Mouse (Mus musculus): ENCODE data around the gene Adrm1.
"Not testable (repeated sequence)": the region's sequence is repeated elsewhere in the genome, so short reads cannot be mapped to it uniquely, and the experiment has no call there.

Gene Adrm1

DNA sequence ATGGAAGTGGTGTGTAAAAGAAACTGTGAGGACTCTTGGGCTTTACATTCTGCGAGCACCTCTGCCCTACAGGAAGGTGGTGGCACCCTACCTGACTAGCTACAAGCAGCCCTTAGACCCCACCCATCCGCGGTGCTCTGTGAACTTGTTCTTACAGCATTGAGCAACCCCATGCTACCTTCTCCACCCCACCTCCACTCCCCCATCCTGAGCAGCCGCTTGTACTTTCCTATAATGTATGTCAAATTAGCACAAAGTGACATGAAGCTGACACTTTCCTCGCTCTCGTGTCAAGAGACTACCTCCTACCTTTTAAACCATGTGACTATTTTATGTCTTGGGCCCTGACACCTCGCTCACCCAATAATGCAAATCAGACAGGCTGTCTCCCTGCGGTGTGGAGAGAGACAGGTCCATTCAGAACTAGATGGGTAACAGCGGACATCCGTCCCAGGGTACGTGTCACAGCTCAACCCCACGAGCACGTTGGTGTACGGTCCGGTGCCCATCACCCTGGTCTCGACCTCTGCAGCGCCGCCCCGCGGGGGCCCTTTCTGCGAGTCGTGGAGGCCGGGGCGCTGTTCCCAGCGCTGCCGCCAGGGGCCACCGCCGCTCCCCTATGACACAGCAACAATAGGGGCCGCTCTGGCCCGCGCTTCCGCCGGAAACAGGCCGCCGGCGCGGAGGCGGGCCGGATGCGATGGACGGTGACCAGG lies at the start of gene Adrm1:
TSS of gene Adrm1 (plus strand) at position 680 of the 716 bp plus-strand sequence.
- DNase-seq (ENCODE audit: extremely low spot score): peak; percentile 98

DNA sequence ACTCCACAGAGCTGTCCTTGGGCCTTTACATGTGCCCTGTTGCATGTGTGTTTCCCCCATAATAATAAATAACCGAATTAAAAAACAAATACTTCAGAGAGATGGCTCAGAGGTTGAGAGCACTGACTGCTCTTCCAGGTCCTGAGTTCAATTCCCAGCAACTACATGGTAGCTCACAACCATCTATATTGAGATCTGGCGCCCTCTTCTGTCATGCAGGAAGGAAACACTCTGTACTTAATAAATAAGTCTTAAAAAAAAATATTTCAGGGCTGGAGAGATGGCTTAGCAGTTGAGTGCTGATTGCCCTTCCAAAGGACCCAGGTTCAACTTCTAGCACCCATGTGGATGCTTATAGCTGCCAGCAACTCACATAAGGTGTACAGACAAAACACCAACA lies 47.1 kb upstream of the Adrm1 start:
- DNase-seq (ENCODE audit: extremely low spot score): no peak

DNA sequence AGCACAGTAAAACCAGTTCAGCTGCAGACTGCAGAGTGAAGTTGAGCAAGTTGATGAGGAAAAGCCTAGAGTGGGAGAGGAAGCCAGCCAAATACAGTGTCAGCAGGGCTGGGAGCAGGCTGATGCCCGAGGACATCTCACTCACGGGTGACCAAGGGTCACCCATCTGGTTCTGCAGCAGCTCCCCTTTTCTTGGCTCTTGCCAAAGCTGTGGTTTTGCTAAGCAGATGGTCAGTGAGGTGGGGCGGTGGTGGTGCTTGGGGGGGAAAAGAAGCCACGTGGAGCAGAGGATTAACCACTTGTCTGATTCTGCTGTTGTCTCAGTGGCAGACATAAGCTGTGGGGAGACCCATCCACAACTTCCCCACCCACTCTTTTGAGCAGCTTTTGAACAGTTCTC lies 45.1 kb upstream of the Adrm1 start:
- DNase-seq (ENCODE audit: extremely low spot score): no peak

DNA sequence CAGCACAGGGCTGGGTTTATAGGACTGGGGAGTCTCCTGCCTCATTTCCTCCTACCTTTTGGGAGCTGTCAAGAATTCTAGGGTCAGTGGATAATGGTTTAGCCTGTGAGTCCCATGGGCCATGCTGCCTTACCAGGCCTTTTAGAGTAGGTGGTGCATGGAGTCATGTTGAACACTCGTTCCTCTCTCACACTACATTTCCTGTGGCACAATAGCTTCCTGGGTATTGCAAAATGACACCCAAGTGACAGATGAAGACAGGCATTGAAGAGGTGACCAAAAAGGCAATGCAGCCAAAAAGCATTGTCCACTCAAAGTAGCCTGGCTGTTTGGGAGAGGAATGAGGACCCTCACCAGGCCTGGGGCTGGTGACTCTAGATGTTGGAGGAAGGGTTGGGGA lies 43.6 kb upstream of the Adrm1 start:
- no peak for DNase-seq (ENCODE audit: extremely low spot score)

DNA sequence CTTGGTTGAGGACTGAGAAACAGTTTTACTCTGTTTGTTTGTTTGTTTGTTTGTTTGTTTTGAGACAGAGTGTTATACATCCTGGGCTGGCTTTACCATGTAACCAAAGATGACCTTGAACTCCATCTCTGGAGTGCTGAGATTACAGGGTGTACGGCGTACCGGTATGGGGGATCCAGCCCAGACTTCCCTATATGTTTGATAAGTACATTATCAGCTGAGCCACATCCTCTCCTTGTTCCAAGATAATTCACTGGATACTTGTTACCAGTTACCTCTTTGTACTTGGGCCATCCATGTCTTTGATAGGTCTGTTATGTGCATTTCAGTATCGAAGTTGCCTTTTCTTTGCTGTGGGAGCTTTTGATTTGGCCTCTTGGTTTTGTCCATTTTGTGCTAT lies 38.1 kb upstream of the Adrm1 start:
- no peak for DNase-seq (ENCODE audit: extremely low spot score)

DNA sequence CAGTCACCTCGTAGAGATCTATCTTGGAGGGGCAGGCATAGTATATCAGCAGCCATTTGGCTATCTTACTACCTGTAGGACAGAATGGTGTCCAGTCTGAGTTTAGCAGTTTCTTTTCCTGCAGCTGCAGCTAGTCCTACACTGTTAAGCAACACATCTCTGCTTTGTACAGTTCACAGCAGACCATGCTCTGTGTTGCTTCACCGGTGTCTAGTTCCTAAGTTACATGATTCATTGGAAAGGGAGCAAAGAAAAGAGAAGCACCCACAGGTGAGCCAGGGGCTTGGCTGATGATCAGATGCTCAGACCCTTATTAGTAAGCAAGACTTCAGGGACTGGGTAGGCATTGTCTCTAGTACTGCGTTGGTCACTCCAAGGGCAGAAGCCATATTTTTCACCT lies 37.4 kb upstream of the Adrm1 start:
- DNase-seq (ENCODE audit: extremely low spot score): no peak

DNA sequence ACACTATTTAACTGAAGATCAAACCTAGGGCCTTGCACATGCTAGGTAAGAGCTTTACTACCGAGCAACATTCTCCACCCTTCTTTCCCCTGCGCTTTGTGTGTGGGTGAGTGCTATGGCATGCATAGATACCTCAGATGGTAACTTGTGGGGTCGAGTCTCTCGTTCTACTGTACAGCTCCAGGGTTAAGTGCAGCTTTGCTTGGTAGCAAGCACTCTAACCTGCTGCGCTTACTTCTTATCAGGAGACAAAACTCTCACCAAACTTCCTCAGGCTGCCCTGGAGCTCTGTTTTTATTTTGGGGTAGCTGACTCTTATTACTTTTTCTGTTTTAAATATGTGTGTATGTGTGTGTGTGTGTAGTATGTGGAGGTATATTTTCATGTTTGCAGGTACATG lies 35.9 kb upstream of the Adrm1 start:
- DNase-seq (ENCODE audit: extremely low spot score): no peak

DNA sequence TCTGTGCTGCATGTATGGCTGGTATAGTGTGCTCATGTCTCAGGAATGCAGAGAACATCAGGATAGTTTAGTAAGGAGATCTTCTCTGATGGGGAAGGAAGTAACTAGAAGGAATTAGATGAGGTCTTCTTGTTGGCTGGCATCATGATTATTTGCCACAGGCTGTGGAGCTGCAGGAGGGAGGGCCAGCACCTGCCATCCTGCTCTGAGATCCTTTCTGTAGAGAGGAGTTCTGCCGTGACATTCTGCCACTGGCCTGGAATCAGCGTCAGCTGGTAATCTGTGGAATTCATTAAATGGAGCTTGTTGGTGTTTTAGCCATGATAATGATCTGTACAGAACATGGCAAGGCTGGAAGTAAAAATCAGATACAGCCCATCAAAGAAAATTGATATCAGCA lies 25.2 kb upstream of the Adrm1 start:
- no peak for DNase-seq (ENCODE audit: extremely low spot score)

DNA sequence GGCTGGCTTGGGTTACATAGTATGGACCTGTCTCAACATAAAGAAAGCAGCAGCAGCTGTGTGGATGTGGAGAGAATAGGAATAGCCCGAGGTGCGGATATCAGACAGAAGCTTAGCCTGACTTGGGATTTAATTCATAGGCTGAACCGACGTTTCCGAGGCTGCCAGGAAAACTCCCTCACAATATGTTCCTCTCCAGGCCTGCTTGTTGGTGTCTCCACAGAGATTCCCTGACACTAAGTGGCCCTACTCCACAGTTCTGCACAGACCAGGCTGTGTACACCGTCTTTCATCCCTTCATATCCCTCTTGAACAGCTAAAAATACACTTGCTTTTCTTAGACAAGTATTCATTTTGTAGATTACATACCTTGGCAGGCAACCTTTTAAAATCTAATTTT lies 23.9 kb upstream of the Adrm1 start:
- no peak for DNase-seq (ENCODE audit: extremely low spot score)

DNA sequence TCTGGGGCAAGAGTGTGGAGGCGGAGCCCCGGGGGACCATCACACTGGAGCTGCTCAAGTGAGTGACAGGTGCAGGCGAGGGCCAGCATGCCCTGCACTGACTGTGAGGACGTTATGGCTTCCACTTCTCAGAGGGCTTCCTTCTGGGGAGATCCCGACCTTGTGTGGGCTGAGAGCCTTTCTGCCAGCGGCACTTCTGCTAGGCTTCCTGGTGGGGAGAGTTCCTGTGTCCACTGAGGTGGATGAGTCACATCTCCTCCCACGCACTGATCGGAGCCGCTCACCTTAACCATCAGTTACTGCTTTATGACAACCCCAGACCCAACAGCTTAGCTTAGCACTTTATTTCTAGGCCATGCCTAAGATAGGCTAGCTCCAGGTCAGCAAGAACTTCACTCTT lies 22.7 kb upstream of the Adrm1 start:
- DNase-seq (ENCODE audit: extremely low spot score): no peak

DNA sequence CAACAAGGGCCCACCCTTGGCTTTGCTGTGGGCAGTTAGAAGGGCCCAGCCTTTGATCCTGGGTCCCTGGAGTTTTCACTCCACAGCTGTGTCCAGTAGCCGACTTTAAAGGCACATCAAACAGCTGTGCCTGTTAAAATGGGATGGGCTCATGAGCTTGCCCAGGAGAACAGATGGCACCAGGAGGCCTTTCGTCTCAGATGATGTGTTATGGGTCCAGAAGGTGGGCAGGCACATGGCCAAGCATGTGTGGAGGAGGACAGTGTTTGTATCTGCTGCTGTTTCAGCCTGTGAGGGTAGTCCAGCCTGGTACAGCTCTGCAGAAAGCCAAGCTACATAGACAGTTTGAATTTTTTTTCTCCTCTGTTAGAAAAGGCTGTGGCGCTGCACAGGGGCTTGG lies 16.5 kb upstream of the Adrm1 start:
- DNase-seq (ENCODE audit: extremely low spot score): no peak

DNA sequence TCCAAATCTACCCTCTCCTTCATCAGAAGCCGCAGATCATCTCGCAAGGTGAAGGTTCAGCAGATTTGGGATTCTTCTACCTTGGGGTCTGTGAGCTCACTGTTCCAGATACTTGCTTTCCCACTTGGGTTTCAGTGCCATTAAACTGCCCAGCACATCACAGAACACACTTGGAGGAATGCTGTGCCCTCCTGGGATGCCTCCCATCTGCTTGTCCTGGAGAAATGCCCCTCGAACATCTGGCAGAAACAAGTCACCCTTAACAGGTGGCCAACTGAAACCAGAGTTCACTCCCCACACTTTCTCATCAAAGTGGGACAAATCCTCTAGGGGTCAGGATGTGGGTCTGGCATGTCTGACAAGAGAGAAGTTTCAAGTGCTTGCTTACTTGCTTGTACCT lies 12.7 kb upstream of the Adrm1 start:
- no peak for DNase-seq (ENCODE audit: extremely low spot score)

DNA sequence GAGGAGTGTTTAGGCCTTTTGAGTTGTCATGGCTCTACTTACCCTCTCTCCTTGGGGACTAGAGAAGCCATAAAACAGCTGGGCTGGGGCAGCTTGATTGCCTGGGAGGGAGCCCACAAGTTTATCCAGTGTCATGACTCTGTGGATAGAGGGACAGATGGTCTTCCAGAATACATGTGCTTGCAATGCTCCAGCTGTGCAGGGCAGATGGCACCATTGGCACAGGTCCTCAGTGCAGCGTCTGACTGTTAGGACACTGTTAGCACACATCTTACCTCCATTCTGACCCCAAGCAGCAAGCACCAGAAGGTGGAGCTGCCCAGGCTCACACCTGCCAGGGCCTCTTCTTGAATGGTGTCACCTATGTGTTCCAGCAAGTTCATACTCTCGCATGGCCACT lies 5.4 kb upstream of the Adrm1 start:
- no peak for DNase-seq (ENCODE audit: extremely low spot score)

DNA sequence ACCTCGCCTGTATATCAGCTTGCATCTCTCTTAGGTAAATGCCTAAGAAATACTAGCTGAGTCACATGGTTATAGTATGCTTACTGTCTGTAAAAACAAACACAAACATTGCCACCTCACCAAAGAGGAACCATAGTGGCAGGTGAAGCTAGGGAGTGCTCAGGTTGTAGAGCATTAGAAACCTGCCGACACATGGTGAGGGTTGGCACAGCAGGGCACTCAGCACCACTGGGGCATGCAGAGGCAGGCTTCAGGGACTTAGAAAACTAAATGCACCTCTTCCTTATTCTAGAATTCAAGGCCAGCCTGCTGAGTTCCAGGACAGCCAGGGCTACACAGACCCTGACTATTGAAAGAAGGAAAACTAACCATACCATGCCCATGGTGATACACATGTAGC lies 4.4 kb upstream of the Adrm1 start:
- no peak for DNase-seq (ENCODE audit: extremely low spot score)

DNA sequence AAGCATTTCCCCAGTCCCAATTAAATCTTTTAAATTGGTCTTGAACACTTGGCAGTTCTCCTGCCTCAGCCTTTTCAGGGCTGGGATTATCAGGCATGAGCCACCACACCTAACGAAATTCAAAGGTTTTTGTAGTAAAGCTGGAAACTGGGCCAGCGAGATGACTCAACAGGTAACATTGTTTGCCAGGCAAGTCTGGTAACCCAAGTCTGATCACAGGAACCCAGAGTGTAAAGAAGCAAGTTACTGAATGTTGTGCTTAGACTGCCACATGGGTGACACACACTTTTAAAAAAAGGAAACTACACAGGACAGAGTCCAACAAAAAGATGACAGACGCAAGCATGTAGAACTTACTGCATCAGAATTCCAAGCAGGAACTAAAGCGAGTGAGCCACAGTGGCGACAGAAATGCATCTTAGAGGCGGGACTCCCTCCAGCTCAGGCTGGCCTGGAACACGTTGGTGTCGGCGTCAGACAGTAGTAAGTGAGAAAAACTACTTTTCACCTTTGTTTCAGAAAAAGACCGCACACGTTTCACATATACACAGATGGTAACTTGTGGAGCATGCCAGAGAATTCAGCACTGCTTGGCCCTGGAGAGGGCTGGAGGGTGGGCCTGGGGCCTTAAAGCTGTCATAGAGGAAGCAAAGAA lies 1.0 kb upstream of the Adrm1 start:
- no peak for DNase-seq (ENCODE audit: extremely low spot score)

DNA sequence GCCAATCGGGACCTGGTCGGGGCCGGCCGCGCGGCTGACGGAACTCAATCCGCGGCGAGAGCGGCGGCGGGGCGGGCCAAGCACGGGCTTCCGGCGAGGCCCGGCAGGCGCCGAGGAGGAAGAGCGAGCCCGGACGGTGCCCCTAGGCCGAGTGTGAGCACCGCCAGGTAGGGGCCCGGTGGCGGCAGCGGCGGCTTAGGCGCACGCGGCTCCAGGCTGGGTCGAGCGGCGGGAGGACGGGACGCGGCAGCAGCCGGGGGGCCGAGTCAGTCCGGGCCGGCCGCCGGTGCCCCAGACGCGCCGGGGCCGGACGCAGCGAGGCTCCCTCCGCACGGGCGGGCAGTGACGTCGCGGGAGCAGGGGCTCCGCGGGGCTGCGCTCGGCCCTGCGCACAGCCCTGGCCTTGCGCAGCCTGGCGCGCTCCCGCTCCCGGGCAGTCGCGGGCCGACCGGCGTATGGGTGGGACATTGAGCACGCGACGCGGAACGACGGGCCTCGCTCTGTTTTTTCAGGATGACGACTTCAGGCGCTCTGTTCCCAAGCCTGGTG lies 311 bp downstream of the Adrm1 start:
- DNase-seq (ENCODE audit: extremely low spot score): no peak

DNA sequence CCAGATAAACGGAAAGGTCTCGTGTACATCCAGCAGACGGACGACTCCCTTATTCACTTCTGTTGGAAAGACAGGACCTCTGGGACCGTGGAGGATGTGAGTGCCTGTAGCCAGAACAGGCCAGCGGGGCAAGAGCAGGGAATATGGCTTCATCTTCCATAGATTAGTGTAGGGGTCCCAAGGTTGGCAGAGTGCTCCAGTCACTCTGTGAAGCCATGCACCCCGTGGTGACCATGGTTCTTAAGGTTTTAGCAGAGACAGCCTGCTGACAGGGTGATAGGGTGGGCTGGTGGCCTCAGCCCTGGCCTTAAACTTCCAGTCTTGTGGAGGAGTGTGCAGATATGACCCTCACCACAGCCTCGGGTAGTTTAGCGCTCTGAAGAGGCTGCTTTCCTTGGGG lies 867 bp downstream of the Adrm1 start:
- no peak for DNase-seq (ENCODE audit: extremely low spot score)

DNA sequence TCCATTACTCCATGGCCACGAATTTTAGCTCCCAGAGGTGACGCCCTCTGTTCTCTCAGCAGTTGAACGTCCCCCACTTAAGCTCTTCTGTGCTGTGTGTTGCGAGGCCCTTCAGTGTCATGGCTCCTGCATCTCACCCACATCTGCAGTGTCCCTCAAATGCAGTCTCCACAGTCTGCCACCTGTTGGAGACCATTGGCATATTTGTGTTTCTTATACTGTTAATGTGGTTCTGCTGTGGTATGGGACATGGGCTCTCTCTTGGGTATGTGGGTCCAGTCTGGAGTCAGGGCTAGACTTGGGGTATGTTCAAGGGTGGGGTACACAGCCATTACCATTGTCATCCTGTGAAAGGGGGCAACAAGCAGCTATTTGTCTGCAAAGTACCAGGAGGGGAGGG lies 1.9 kb downstream of the Adrm1 start:
- no peak for DNase-seq (ENCODE audit: extremely low spot score)

DNA sequence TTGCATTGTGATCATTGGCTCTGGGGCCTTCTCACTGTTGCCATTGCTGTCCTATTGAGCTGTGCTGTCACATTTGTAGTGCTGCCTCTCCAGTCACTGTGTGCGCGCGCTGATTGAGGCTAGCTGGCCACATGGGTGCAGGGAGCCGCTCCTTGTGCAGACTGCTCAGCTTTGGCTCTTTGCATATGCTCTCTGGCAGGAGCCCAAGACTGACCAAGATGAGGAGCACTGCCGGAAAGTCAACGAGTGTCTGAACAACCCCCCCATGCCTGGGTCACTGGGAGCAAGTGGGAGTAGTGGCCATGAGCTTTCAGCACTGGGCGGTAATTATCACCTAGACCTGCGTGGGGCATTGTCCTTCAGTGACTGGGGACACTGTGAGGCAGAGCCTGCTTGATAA lies 2.4 kb downstream of the Adrm1 start:
- DNase-seq (ENCODE audit: extremely low spot score): not testable (repeated sequence)

DNA sequence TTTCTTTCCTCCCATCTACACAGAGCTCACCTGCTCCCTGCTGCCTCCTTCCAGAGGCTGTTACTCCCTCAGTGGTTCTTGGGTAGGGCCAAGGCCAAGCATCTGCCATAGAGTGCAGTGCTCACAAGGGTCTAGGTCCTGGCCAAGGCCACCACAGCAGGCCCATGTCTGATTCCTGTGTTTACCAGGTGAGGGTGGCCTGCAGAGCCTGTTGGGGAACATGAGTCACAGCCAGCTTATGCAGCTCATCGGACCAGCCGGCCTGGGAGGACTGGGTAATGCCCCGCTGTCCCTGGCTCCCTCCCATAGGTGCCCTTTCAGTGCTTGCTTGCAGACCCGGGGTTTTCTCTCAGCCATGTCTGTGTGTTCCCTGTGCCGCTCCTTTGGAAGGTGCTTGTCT lies 2.8 kb downstream of the Adrm1 start:
- DNase-seq (ENCODE audit: extremely low spot score): no peak

DNA sequence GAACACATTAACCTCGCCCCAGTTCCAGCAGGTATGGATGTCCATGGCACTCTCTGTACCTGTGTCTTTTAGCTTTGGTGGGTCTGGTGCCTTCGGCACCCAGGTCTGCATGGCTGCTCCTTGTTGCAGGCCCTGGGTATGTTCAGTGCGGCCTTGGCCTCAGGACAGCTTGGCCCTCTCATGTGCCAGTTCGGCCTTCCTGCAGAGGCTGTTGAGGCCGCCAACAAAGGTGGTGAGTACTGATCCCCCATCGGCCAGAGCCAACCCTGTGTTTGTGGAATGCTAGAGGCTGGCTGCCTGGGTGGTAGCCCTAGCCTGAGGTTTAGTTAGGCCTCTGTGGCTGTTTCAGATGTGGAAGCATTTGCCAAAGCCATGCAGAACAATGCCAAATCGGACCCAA lies 4.4 kb downstream of the Adrm1 start:
- DNase-seq (ENCODE audit: extremely low spot score): no peak

DNA sequence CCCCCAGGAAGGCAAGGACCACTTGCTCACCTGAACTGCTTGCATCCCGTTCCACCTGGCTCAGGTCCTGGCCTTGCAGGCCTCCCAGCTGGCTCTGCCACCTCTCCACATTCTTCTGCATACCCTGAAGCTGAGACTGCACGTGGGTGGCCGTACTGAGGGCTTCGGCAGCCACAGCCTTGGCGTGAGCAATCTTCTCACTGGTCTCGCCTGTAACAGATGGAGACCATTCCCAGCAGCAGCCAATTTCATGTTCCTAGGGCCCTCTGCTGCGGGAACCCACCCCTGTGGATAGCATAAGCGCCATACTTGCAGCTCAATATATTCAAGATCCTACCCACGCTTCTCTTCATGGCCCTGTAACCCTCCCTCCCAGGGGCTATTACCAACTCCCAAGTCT lies 10.3 kb downstream of the Adrm1 start:
- no peak for DNase-seq (ENCODE audit: extremely low spot score)

DNA sequence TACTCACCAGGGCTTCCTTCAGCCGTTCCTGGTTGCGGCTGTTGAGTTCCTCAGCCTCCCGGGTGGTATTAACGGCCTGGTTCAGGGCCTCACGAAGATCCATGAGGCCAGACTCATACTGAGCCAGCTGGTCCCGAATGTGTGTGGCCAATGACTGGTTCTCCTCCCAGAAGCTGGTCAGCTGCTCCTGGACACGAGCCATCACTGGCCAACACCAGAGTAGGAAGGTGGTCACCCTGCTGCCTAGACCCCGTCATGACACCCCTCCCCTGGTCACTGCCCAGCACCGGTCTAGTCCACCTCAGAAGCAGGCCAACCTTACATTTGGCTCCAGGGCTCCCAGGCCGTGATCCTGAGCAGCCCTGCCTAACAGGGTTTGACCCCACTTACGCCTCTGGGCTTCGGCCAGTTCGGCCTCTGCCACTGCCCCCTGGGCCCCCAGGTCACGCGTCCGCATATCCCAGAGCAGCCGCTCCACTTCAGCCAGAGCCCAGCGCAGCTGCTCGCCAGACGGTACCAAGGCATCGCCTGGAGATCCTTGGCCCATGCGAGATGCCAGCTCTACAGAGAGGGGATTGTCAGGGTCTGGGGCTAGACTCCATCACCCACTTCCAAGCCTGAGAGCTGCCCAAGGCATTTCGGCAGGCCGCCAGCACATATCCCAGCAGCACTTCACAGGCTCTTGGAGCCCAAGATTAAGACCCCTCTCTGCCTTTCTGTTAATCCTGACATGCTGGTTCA lies 12.9 kb downstream of the Adrm1 start:
- no peak for DNase-seq (ENCODE audit: extremely low spot score)
